Mouse (Mus musculus) liver, embryonic 11.5 days (tissue): ENCODE results near the gene Gnat1. TPM values are rescaled to one million over a fixed set of nuclear protein-coding genes. Genes with fewer than 3 reads are reported as not detected.

Experiments used
- ATAC-seq: fragments of 200-750 bp; cut with Nextera tagmentation; replicated peaks from 2 replicates; pipeline ENCODE4 v1.8.0; 2017; ENCODE audit warnings: moderate number of reproducible peaks, mild to moderate bottlenecking, moderate TSS enrichment, moderate library complexity; ENCODE audit not compliant: low FRiP score
- DNase-seq: peaks from one replicate; pipeline ENCODE4 v3.0.0-alpha.2; 2017; ENCODE audit warnings: low spot score
- H3K27ac ChIP-seq: fragments of 300-500 bp; sonication (generic); 2 replicates; pipeline ENCODE4 v1.5.1; 2014; ENCODE audit warnings: mild to moderate bottlenecking, low read depth, low read length, control low read depth
- H3K27me3 ChIP-seq: fragments of 300-500 bp; sonication (generic); replicated peaks from 2 replicates; pipeline ENCODE4 v1.6.1; 2014; ENCODE audit warnings: low read length, mixed read lengths; ENCODE audit not compliant: control insufficient read depth, insufficient read depth
- H3K36me3 ChIP-seq: fragments of 300-500 bp; sonication (generic); 2 replicates; pipeline ENCODE4 v1.6.1; 2014; ENCODE audit warnings: mild to moderate bottlenecking, low read length, moderate library complexity, mixed read lengths; ENCODE audit not compliant: control insufficient read depth, insufficient read depth
- H3K4me1 ChIP-seq: fragments of 300-500 bp; sonication (generic); replicated peaks from 2 replicates; pipeline ENCODE4 v1.6.1; 2014; ENCODE audit warnings: low read length, mixed read lengths; ENCODE audit not compliant: control insufficient read depth, insufficient read depth
- H3K4me2 ChIP-seq: fragments of 300-500 bp; sonication (generic); 2 replicates; pipeline ENCODE4 v1.6.1; 2014; ENCODE audit warnings: mild to moderate bottlenecking, control low read depth, moderate library complexity
- H3K4me3 ChIP-seq: fragments of 300-500 bp; sonication (generic); 2 replicates; pipeline ENCODE4 v1.5.1; 2014; ENCODE audit warnings: low read depth, low read length, control low read depth
- H3K9ac ChIP-seq: fragments of 300-500 bp; sonication (generic); 2 replicates; pipeline ENCODE4 v1.6.1; 2014; ENCODE audit warnings: low read depth, low read length, control low read depth
- H3K9me3 ChIP-seq: fragments of 300-500 bp; sonication (generic); 2 replicates; pipeline ENCODE4 v1.6.1; 2016; ENCODE audit warnings: low read length, inconsistent platforms, mixed read lengths; ENCODE audit not compliant: control insufficient read depth
- WGBS: fragments of 180-500 bp; shearing (Covaris S2); extraction: QIAGEN DNeasy Blood & Tissue Kit; methylation state at CpG from one replicate; pipeline ENCODE4 v1.1.7; 2014; 5-methylcytosine and 5-hydroxymethylcytosine counted together
- polyA plus RNA-seq: library from polyadenylated mRNA; unstranded; fragments of >200 nt; fragmentation: Nextera tagmentation; extraction: Ambion mirVana; gene quantifications from 2 replicates; pipeline ENCODE4 v1.2.1, GENCODE M21; 2014

Gnat1 gene
- polyA plus RNA-seq, 1 experiment from 2014 or later, result 4.7 TPM

- no peak for DNase-seq
- Histone ChIP-seq H3K27ac (peak overlapping the region; percentile 90), H3K36me3 (peaks cover 6% of the 10 kb centered on the region; the same call in 1 of the 2 replicates), H3K9me3 (no peaks in the 10 kb centered on the region), H3K4me3 (no peak overlapping the region), H3K4me1 (peaks cover 68% of the 10 kb centered on the region), H3K9ac (peak overlapping the region; percentile 96), H3K27me3 (no peaks in the 10 kb centered on the region), H3K4me2 (peak overlapping the region; percentile 29)
- 91% methylated on average over 8 of the region's 8 CpGs for WGBS
- ATAC-seq, result no peak
Measured at GRCm38 (mm10) chr9:107631861-107632260, 47.7 kb downstream of the Gnat1 start.

- Histone ChIP-seq H3K9me3 (no peaks in the 10 kb centered on the region), H3K27ac (peak overlapping the region; percentile 90), H3K4me3 (no peak overlapping the region), H3K9ac (no peak overlapping the region; the same call in 1 of the 2 replicates), H3K27me3 (no peaks in the 10 kb centered on the region), H3K4me2 (peak overlapping the region; percentile 29), H3K4me1 (peaks cover 71% of the 10 kb centered on the region), H3K36me3 (peaks cover 6% of the 10 kb centered on the region; the same call in 1 of the 2 replicates)
- 86% methylated on average over 9 of the region's 9 CpGs for WGBS
- DNase-seq, result no peak
- ATAC-seq, result no peak
Measured at GRCm38 (mm10) chr9:107631311-107631826, 48.1 kb downstream of the Gnat1 start.

- peaks cover 68% of the 10 kb centered on the region for H3K4me1 ChIP-seq
- 35% methylated on average over 4 of the region's 4 CpGs for WGBS
Measured at GRCm38 (mm10) chr9:107630576-107630975, 48.9 kb downstream of the Gnat1 start.

GRCm38 (mm10) chr9:107629901-107630425, 49.5 kb downstream of the Gnat1 start:
- peaks cover 8% of the 10 kb centered on the region; the same call in 1 of the 2 replicates for H3K36me3 ChIP-seq
- DNase-seq (no peak), ATAC-seq (no peak)
- H3K4me3 ChIP-seq, result 0 out of 2 replicates have a peak overlapping the region, but pooled peaks have one; percentile 3
- H3K27me3 ChIP-seq, result no peaks in the 10 kb centered on the region
- H3K27ac ChIP-seq, result peak overlapping the region; percentile 74
- H3K4me2 ChIP-seq, result peak overlapping the region; percentile 50
- H3K4me1 ChIP-seq, result peaks cover 71% of the 10 kb centered on the region
- WGBS, result 40% methylated on average over 14 of the region's 14 CpGs
- no peaks in the 10 kb centered on the region for H3K9me3 ChIP-seq
- H3K9ac ChIP-seq, result peak overlapping the region; percentile 31; the same call in 1 of the 2 replicates

More at GRCm38 (mm10) chr9:107630576-107630975, 48.9 kb downstream of the Gnat1 start:
- DNase-seq (no peak), ATAC-seq (no peak)
- H3K36me3 ChIP-seq, result peaks cover 6% of the 10 kb centered on the region; the same call in 1 of the 2 replicates
- no peaks in the 10 kb centered on the region for H3K9me3 ChIP-seq
- H3K9ac ChIP-seq, result peak overlapping the region; percentile 42; the same call in 1 of the 2 replicates
- peak overlapping the region; percentile 74; the same call in 1 of the 2 replicates for H3K27ac ChIP-seq
- H3K4me2 ChIP-seq, result peak overlapping the region; percentile 50
- no peak overlapping the region for H3K4me3 ChIP-seq
- no peaks in the 10 kb centered on the region for H3K27me3 ChIP-seq

GRCm38 (mm10) chr9:107629411-107629730, 50.1 kb downstream of the Gnat1 start:
- no peak for ATAC-seq
- 15% methylated on average over 4 of the region's 4 CpGs for WGBS
- peak overlapping the region; percentile 38 for H3K9ac ChIP-seq

GRCm38 (mm10) chr9:107628721-107629410, 50.6 kb downstream of the Gnat1 start:
- Histone ChIP-seq H3K4me3 (peak overlapping the region; percentile 22), H3K9me3 (no peaks in the 10 kb centered on the region), H3K27me3 (no peaks in the 10 kb centered on the region), H3K4me2 (peak overlapping the region; percentile 50), H3K36me3 (peaks cover 8% of the 10 kb centered on the region; the same call in 1 of the 2 replicates), H3K4me1 (peaks cover 79% of the 10 kb centered on the region), H3K27ac (peak overlapping the region; percentile 74), H3K9ac (peak overlapping the region; percentile 38)
- 46% methylated on average over 15 of the region's 15 CpGs for WGBS
- no peak for ATAC-seq
- no peak for DNase-seq

More at GRCm38 (mm10) chr9:107629411-107629730, 50.1 kb downstream of the Gnat1 start:
- Histone ChIP-seq H3K27ac (peak overlapping the region; percentile 74; the same call in 1 of the 2 replicates), H3K9me3 (no peaks in the 10 kb centered on the region), H3K4me2 (peak overlapping the region; percentile 50), H3K4me3 (peak overlapping the region; percentile 14; the same call in 1 of the 2 replicates), H3K4me1 (peaks cover 77% of the 10 kb centered on the region), H3K27me3 (no peaks in the 10 kb centered on the region), H3K36me3 (peaks cover 8% of the 10 kb centered on the region; the same call in 1 of the 2 replicates)
- no peak for DNase-seq

- ATAC-seq, result no peak
- 0 out of 2 replicates have a peak overlapping the region, but pooled peaks have one; percentile 6 for H3K4me3 ChIP-seq
- DNase-seq, result no peak
- peaks cover 74% of the 10 kb centered on the region for H3K4me1 ChIP-seq
- H3K36me3 ChIP-seq, result peaks cover 8% of the 10 kb centered on the region; the same call in 1 of the 2 replicates
- H3K27me3 ChIP-seq, result no peaks in the 10 kb centered on the region
- peak overlapping the region; percentile 41; the same call in 1 of the 2 replicates for H3K9ac ChIP-seq
- 41% methylated on average over 20 of the region's 20 CpGs for WGBS
- peak overlapping the region; percentile 50 for H3K4me2 ChIP-seq
- H3K9me3 ChIP-seq, result no peaks in the 10 kb centered on the region
- H3K27ac ChIP-seq, result peak overlapping the region; percentile 74
Measured at GRCm38 (mm10) chr9:107627387-107628255, 51.9 kb downstream of the Gnat1 start.

GRCm38 (mm10) chr9:107626844-107627277, 52.7 kb downstream of the Gnat1 start:
- peak overlapping the region; percentile 35 for H3K27ac ChIP-seq
- DNase-seq (peak; percentile 85), ATAC-seq (peak; percentile 50)
- H3K4me3 ChIP-seq, result no peak overlapping the region; the same call in 1 of the 2 replicates
- H3K4me1 ChIP-seq, result peaks cover 67% of the 10 kb centered on the region
- peak overlapping the region; percentile 30; the same call in 1 of the 2 replicates for H3K4me2 ChIP-seq
- 0% methylated on average over 2 of the region's 2 CpGs for WGBS
- H3K9me3 ChIP-seq, result no peaks in the 10 kb centered on the region
- peaks cover 11% of the 10 kb centered on the region; the same call in 1 of the 2 replicates for H3K36me3 ChIP-seq
- H3K9ac ChIP-seq, result 0 out of 2 replicates have a peak overlapping the region, but pooled peaks have one; percentile 10
- H3K27me3 ChIP-seq, result no peaks in the 10 kb centered on the region
